Mouse (Mus musculus): ENCODE results near the gene Vat1. TPM values are rescaled to one million over a fixed set of nuclear protein-coding genes. Genes with fewer than 3 reads are reported as not detected.

The Vat1 gene
- total and polyA plus RNA-seq, 3 experiments = 14.9 to 49.4 (median 29.9) TPM

- in situ Hi-C loops (cut with MboI; ENCODE audit: low pct_ligation_motif_present, low pct_unique_long_range_greater_than_20kb, low sequenced_read_pairs) = no loop called here
- TF ChIP-seq EP300 (IDR thresholded peaks at IDR 0.05; ENCODE audit: low read length) = no peak
- TF ChIP-seq MAFK (IDR thresholded peaks at IDR 0.05; ENCODE audit: insufficient replicate concordance, low read length) = no peak
- no peak for TF ChIP-seq USF2 (conservative IDR thresholded peaks at IDR 0.05; ENCODE audit: low read depth, low read length)
- dilution Hi-C loops (cut with MboI; ENCODE audit: extremely low pct_ligation_motif_present, extremely low pct_unique_long_range_greater_than_20kb, low sequenced_read_pairs) = no loop called here
Observed at GRCm38 (mm10) chr11:101435831-101436230, 30.2 kb downstream of the Vat1 start.

GRCm38 (mm10) chr11:101433396-101433795 is 32.6 kb downstream of the Vat1 start:
- Histone ChIP-seq H3K79me2 (replicated peaks; ENCODE audit: control insufficient read depth, extremely low read depth, insufficient read depth, poor library complexity, severe bottlenecking) (no peaks in the 10 kb centered on the region), H3K36me3 (replicated peaks in 1 of 2; ENCODE audit: control insufficient read depth in 1 of 2, insufficient read depth in 1 of 2, low read length in 1 of 2) (peaks cover 56 to 79% of the 10 kb centered on the region in 2 experiments), H3K27me3 (replicated peaks) (no peaks in the 10 kb centered on the region), H3K9me3 (replicated peaks; ENCODE audit: low read length) (peaks cover 2% of the 10 kb centered on the region), H3K27ac (ENCODE audit: insufficient read depth, low read depth) (no peak overlapping the region), H3K4me3 (replicated peaks in 1 of 3; ENCODE audit: low read depth in 2 of 3, low read length in 2 of 3, poor library complexity in 1 of 3) (no peak overlapping the region), H3K4me1 (ENCODE audit: control insufficient read depth in 1 of 2, insufficient read depth in 2 of 2) (no peaks in the 10 kb centered on the region), H3K9ac (ENCODE audit: insufficient read depth, low read depth) (no peak overlapping the region), H3K4me2 (ENCODE audit: insufficient read depth, low read depth, poor library complexity, severe bottlenecking) (no peak overlapping the region)
- TF ChIP-seq ZKSCAN1 (IDR thresholded peaks at IDR 0.05; ENCODE audit: borderline replicate concordance, low read depth, low read length) (no peak), RCOR1 (conservative IDR thresholded peaks at IDR 0.05; ENCODE audit: low read depth, low read length) (no peak), NELFE (IDR thresholded peaks at IDR 0.05; ENCODE audit: low read depth, low read length) (no peak), JUN (IDR thresholded peaks at IDR 0.05; ENCODE audit: insufficient read depth, low read depth, low read length) (no peak), SIN3A (IDR thresholded peaks at IDR 0.05; ENCODE audit: low read length) (no peak), CTCF (conservative IDR thresholded peaks at IDR 0.05 in 1 of 2, IDR thresholded peaks at IDR 0.05 in 1 of 2; ENCODE audit: low read depth in 2 of 2, low read length in 2 of 2) (no peak), HCFC1 (IDR thresholded peaks at IDR 0.05; ENCODE audit: low read depth, low read length) (no peak), EP300 (IDR thresholded peaks at IDR 0.05; ENCODE audit: low read length) (no peak), GABPA (IDR thresholded peaks at IDR 0.05; ENCODE audit: insufficient replicate concordance, low read depth, low read length) (no peak), MEF2A (IDR thresholded peaks at IDR 0.05; ENCODE audit: borderline replicate concordance, low read depth, low read length) (no peak)
- in situ Hi-C loops (cut with MboI; ENCODE audit: low pct_ligation_motif_present, low pct_unique_long_range_greater_than_20kb, low sequenced_read_pairs) (no loop called here), dilution Hi-C loops (cut with MboI; ENCODE audit: extremely low pct_ligation_motif_present, extremely low pct_unique_long_range_greater_than_20kb, low sequenced_read_pairs) (no loop called here)
- no peak for DNase-seq (ENCODE audit: extremely low read depth)

More at GRCm38 (mm10) chr11:101435831-101436230, 30.2 kb downstream of the Vat1 start:
- Histone ChIP-seq H3K9me3 (replicated peaks; ENCODE audit: low read length) (no peaks in the 10 kb centered on the region), H3K4me1 (ENCODE audit: control insufficient read depth in 1 of 2, insufficient read depth in 2 of 2) (no peaks in the 10 kb centered on the region), H3K4me3 (replicated peaks in 1 of 3; ENCODE audit: low read depth in 2 of 3, low read length in 2 of 3, poor library complexity in 1 of 3) (no peak overlapping the region), H3K27me3 (replicated peaks) (no peaks in the 10 kb centered on the region), H3K27ac (ENCODE audit: insufficient read depth, low read depth) (no peak overlapping the region), H3K4me2 (ENCODE audit: insufficient read depth, low read depth, poor library complexity, severe bottlenecking) (no peak overlapping the region), H3K79me2 (replicated peaks; ENCODE audit: control insufficient read depth, extremely low read depth, insufficient read depth, poor library complexity, severe bottlenecking) (no peaks in the 10 kb centered on the region), H3K36me3 (replicated peaks in 1 of 2; ENCODE audit: control insufficient read depth in 1 of 2, insufficient read depth in 1 of 2, low read length in 1 of 2) (peaks cover 45 to 55% of the 10 kb centered on the region in 2 experiments), H3K9ac (ENCODE audit: insufficient read depth, low read depth) (no peak overlapping the region)
- no peak for DNase-seq (ENCODE audit: extremely low read depth)

GRCm38 (mm10) chr11:101431327-101431726 is 34.7 kb downstream of the Vat1 start:
- Histone ChIP-seq H3K27me3 (replicated peaks) (no peaks in the 10 kb centered on the region), H3K4me2 (ENCODE audit: insufficient read depth, low read depth, poor library complexity, severe bottlenecking) (no peak overlapping the region), H3K36me3 (replicated peaks in 1 of 2; ENCODE audit: control insufficient read depth in 1 of 2, insufficient read depth in 1 of 2, low read length in 1 of 2) (peaks cover 56 to 82% of the 10 kb centered on the region in 2 experiments), H3K79me2 (replicated peaks; ENCODE audit: control insufficient read depth, extremely low read depth, insufficient read depth, poor library complexity, severe bottlenecking) (peaks cover 3% of the 10 kb centered on the region; the same call in 1 of the 2 replicates), H3K9ac (ENCODE audit: insufficient read depth, low read depth) (no peak overlapping the region), H3K4me3 (replicated peaks in 1 of 3; ENCODE audit: low read depth in 2 of 3, low read length in 2 of 3, poor library complexity in 1 of 3) (no peak overlapping the region), H3K4me1 (ENCODE audit: control insufficient read depth in 1 of 2, insufficient read depth in 2 of 2) (peaks cover 3 to 11% of the 10 kb centered on the region in 2 experiments; a peak in 2 of 4 replicates), H3K27ac (ENCODE audit: insufficient read depth, low read depth) (no peak overlapping the region), H3K9me3 (replicated peaks; ENCODE audit: low read length) (peaks cover 2% of the 10 kb centered on the region)
- no peak for DNase-seq (ENCODE audit: extremely low read depth)
- dilution Hi-C loops (cut with MboI; ENCODE audit: extremely low pct_ligation_motif_present, extremely low pct_unique_long_range_greater_than_20kb, low sequenced_read_pairs) (no loop called here), in situ Hi-C loops (cut with MboI; ENCODE audit: low pct_ligation_motif_present, low pct_unique_long_range_greater_than_20kb, low sequenced_read_pairs) (no loop called here)
- TF ChIP-seq USF2 (conservative IDR thresholded peaks at IDR 0.05; ENCODE audit: low read depth, low read length) (no peak), ZNF384 (IDR thresholded peaks at IDR 0.05; ENCODE audit: low read depth, low read length) (no peak), ETS1 (conservative IDR thresholded peaks at IDR 0.05; ENCODE audit: low read depth, low read length) (no peak), CHD2 (IDR thresholded peaks at IDR 0.05; ENCODE audit: low read length) (no peak), MEF2A (IDR thresholded peaks at IDR 0.05; ENCODE audit: borderline replicate concordance, low read depth, low read length) (no peak), KAT2A (IDR thresholded peaks at IDR 0.05; ENCODE audit: insufficient replicate concordance, low read length) (no peak), ZKSCAN1 (IDR thresholded peaks at IDR 0.05; ENCODE audit: borderline replicate concordance, low read depth, low read length) (no peak), JUN (IDR thresholded peaks at IDR 0.05; ENCODE audit: insufficient read depth, low read depth, low read length) (no peak), NRF1 (IDR thresholded peaks at IDR 0.05; ENCODE audit: low read depth, low read length) (no peak), JUND (conservative IDR thresholded peaks at IDR 0.05; ENCODE audit: low read depth, low read length) (no peak), POLR2AphosphoS2 (IDR thresholded peaks at IDR 0.05; ENCODE audit: low read depth, low read length) (no peak), CHD1 (IDR thresholded peaks at IDR 0.05; ENCODE audit: low read depth, low read length) (no peak), CTCF (conservative IDR thresholded peaks at IDR 0.05 in 1 of 2, IDR thresholded peaks at IDR 0.05 in 1 of 2; ENCODE audit: low read depth in 2 of 2, low read length in 2 of 2) (no peak)
